Mouse (Mus musculus) CH12.LX (cell line): ENCODE results near the gene Nhp2. TPM values are rescaled to one million over a fixed set of nuclear protein-coding genes. Genes with fewer than 3 reads are reported as not detected.

ENCODE experiments used
- DNase-seq: peaks from one replicate; pipeline ENCODE4 v3.0.0-alpha.2; 2013; ENCODE audit errors: extremely low read depth
- H3K27ac ChIP-seq: 2 replicates; pipeline ENCODE4 v1.5.1; 2012; ENCODE audit warnings: low read depth, mild to moderate bottlenecking, control low read depth, moderate library complexity; ENCODE audit not compliant: insufficient read depth
- H3K27me3 ChIP-seq: replicated peaks from 2 replicates; pipeline ENCODE3; 2012; ENCODE audit warnings: inconsistent platforms
- H3K36me3 ChIP-seq, 2 experiments: replicated peaks in 1 of 2; 2 replicates each; pipeline versions ENCODE3 to v1.6.1; 2012; ENCODE audit warnings: inconsistent platforms in 1 of 2, low read length in 1 of 2, mild to moderate bottlenecking in 1 of 2, mixed read lengths in 1 of 2, moderate library complexity in 1 of 2; ENCODE audit not compliant: control insufficient read depth in 1 of 2, insufficient read depth in 1 of 2
- H3K4me1 ChIP-seq, 2 experiments: 2 replicates each; pipeline ENCODE4 v1.6.1; 2012; ENCODE audit warnings: inconsistent platforms in 1 of 2, moderate library complexity in 1 of 2; ENCODE audit not compliant: insufficient read depth in 2 of 2, control insufficient read depth in 1 of 2
- H3K4me2 ChIP-seq: 2 replicates; pipeline ENCODE4 v1.6.1; 2012; ENCODE audit warnings: low read depth, mild to moderate bottlenecking, control low read depth; ENCODE audit not compliant: poor library complexity, insufficient read depth, severe bottlenecking
- H3K4me3 ChIP-seq, 3 experiments: fragments of 150-350 bp in 1 of 3; sonication (generic) in 1 of 3; replicated peaks in 1 of 3; 2 replicates each; pipeline versions ENCODE3 to v1.5.1; 2011 to 2012; ENCODE audit warnings: low read depth in 2 of 3, low read length in 2 of 3, mild to moderate bottlenecking in 2 of 3, moderate library complexity in 2 of 3, control low read depth in 1 of 3, improper control_type of control experiment in 1 of 3, inconsistent platforms in 1 of 3, mixed read lengths in 1 of 3; ENCODE audit not compliant: poor library complexity in 1 of 3
- H3K79me2 ChIP-seq: replicated peaks from 2 replicates; pipeline ENCODE4 v1.6.1; 2012; ENCODE audit warnings: mild to moderate bottlenecking, moderate library complexity; ENCODE audit not compliant: control insufficient read depth, poor library complexity, insufficient read depth, severe bottlenecking; ENCODE audit errors: extremely low read depth
- H3K9ac ChIP-seq: 2 replicates; pipeline ENCODE4 v1.6.1; 2012; ENCODE audit warnings: low read depth, mild to moderate bottlenecking, control low read depth, moderate library complexity; ENCODE audit not compliant: insufficient read depth
- H3K9me3 ChIP-seq: replicated peaks from 2 replicates; pipeline ENCODE3; 2012; ENCODE audit warnings: low read length, inconsistent platforms, mixed read lengths
- BHLHE40 ChIP-seq: IDR thresholded peaks from 2 replicates; pipeline ENCODE4 v1.6.1; 2011; ENCODE audit warnings: mild to moderate bottlenecking, low read depth, low read length, improper control_type of control experiment
- CHD1 ChIP-seq: IDR thresholded peaks from 2 replicates; pipeline ENCODE4 v1.6.1; 2012; ENCODE audit warnings: low read depth, low read length, improper control_type of control experiment, inconsistent platforms
- CHD2 ChIP-seq: IDR thresholded peaks from 2 replicates; pipeline ENCODE4 v1.6.1; 2011; ENCODE audit warnings: low read length, improper control_type of control experiment
- CTCF ChIP-seq, 2 experiments: IDR thresholded peaks in 1 of 2; conservative IDR thresholded peaks in 1 of 2; 2 replicates each; pipeline ENCODE4 v1.5.1; 2011 to 2012; ENCODE audit warnings: low read depth in 2 of 2, low read length in 2 of 2, improper control_type of control experiment in 1 of 2, inconsistent platforms in 1 of 2, mild to moderate bottlenecking in 1 of 2, moderate library complexity in 1 of 2
- E2F4 ChIP-seq: IDR thresholded peaks from 2 replicates; pipeline ENCODE4 v1.6.1; 2011; ENCODE audit warnings: low read depth, low read length, improper control_type of control experiment; ENCODE audit not compliant: insufficient replicate concordance
- ELF1 ChIP-seq: IDR thresholded peaks from 2 replicates; pipeline ENCODE4 v1.6.1; 2014; ENCODE audit warnings: low read depth, mild to moderate bottlenecking, inconsistent platforms, low read length, improper control_type of control experiment
- EP300 ChIP-seq: IDR thresholded peaks from 2 replicates; pipeline ENCODE4 v1.6.1; 2011; ENCODE audit warnings: low read length, improper control_type of control experiment
- ETS1 ChIP-seq: conservative IDR thresholded peaks from 2 replicates; pipeline ENCODE4 v1.6.1; 2012; ENCODE audit warnings: low read depth, mild to moderate bottlenecking, inconsistent platforms, low read length, improper control_type of control experiment, moderate library complexity
- GABPA ChIP-seq: IDR thresholded peaks from 2 replicates; pipeline ENCODE4 v1.6.1; 2012; ENCODE audit warnings: low read depth, low read length, improper control_type of control experiment, inconsistent platforms; ENCODE audit not compliant: insufficient replicate concordance
- HCFC1 ChIP-seq: IDR thresholded peaks from 2 replicates; pipeline ENCODE4 v1.6.1; 2012; ENCODE audit warnings: low read depth, mild to moderate bottlenecking, inconsistent platforms, low read length, improper control_type of control experiment
- IRF4 ChIP-seq: IDR thresholded peaks from 2 replicates; pipeline ENCODE4 v1.6.1; 2014; ENCODE audit warnings: low read depth, mild to moderate bottlenecking, inconsistent platforms, low read length, improper control_type of control experiment
- JUN ChIP-seq: IDR thresholded peaks from 2 replicates; pipeline ENCODE4 v1.6.1; 2011; ENCODE audit warnings: low read depth, mild to moderate bottlenecking, low read length, improper control_type of control experiment, moderate library complexity; ENCODE audit not compliant: insufficient read depth
- JUND ChIP-seq: conservative IDR thresholded peaks from 2 replicates; pipeline ENCODE4 v1.6.1; 2011; ENCODE audit warnings: low read depth, low read length, improper control_type of control experiment
- KAT2A ChIP-seq: IDR thresholded peaks from 2 replicates; pipeline ENCODE4 v1.6.1; 2012; ENCODE audit warnings: low read length, improper control_type of control experiment, inconsistent platforms; ENCODE audit not compliant: insufficient replicate concordance
- MAFK ChIP-seq: IDR thresholded peaks from 2 replicates; pipeline ENCODE4 v1.6.1; 2011; ENCODE audit warnings: low read length, improper control_type of control experiment; ENCODE audit not compliant: insufficient replicate concordance
- MAX ChIP-seq: IDR thresholded peaks from 2 replicates; pipeline ENCODE4 v1.6.1; 2011; ENCODE audit warnings: low read length, improper control_type of control experiment
- MAZ ChIP-seq: IDR thresholded peaks from 2 replicates; pipeline ENCODE4 v1.6.1; 2012; ENCODE audit warnings: low read depth, mild to moderate bottlenecking, inconsistent platforms, low read length, improper control_type of control experiment, moderate library complexity
- MEF2A ChIP-seq: IDR thresholded peaks from 2 replicates; pipeline ENCODE4 v1.6.1; 2014; ENCODE audit warnings: low read depth, mild to moderate bottlenecking, inconsistent platforms, low read length, improper control_type of control experiment, borderline replicate concordance
- MXI1 ChIP-seq: IDR thresholded peaks from 2 replicates; pipeline ENCODE4 v1.6.1; 2011; ENCODE audit warnings: mild to moderate bottlenecking, low read depth, low read length, improper control_type of control experiment
- MYC ChIP-seq: IDR thresholded peaks from 2 replicates; pipeline ENCODE4 v1.6.1; 2011; ENCODE audit warnings: low read depth, mild to moderate bottlenecking, improper control_type of control experiment, low read length
- NELFE ChIP-seq: IDR thresholded peaks from 2 replicates; pipeline ENCODE4 v1.6.1; 2011; ENCODE audit warnings: low read depth, low read length, improper control_type of control experiment
- NRF1 ChIP-seq: IDR thresholded peaks from 2 replicates; pipeline ENCODE4 v1.6.1; 2014; ENCODE audit warnings: low read depth, mild to moderate bottlenecking, inconsistent platforms, low read length, improper control_type of control experiment, moderate library complexity
- PAX5 ChIP-seq: IDR thresholded peaks from 2 replicates; pipeline ENCODE4 v1.6.1; 2012; ENCODE audit warnings: low read length, inconsistent platforms, mixed read lengths
- POLR2A ChIP-seq: IDR thresholded peaks from 2 replicates; pipeline ENCODE4 v1.6.1; 2011; ENCODE audit warnings: low read depth, mild to moderate bottlenecking, improper control_type of control experiment, low read length
- POLR2AphosphoS2 ChIP-seq: IDR thresholded peaks from 2 replicates; pipeline ENCODE4 v1.6.1; 2011; ENCODE audit warnings: low read depth, low read length, improper control_type of control experiment
- RAD21 ChIP-seq: IDR thresholded peaks from 2 replicates; pipeline ENCODE4 v1.6.1; 2011; ENCODE audit warnings: low read depth, mild to moderate bottlenecking, low read length, improper control_type of control experiment, moderate library complexity
- RCOR1 ChIP-seq: conservative IDR thresholded peaks from 2 replicates; pipeline ENCODE4 v1.6.1; 2012; ENCODE audit warnings: low read depth, mild to moderate bottlenecking, inconsistent platforms, low read length, improper control_type of control experiment
- SIN3A ChIP-seq: IDR thresholded peaks from 2 replicates; pipeline ENCODE4 v1.6.1; 2012; ENCODE audit warnings: low read length, improper control_type of control experiment, inconsistent platforms
- SMC3 ChIP-seq: IDR thresholded peaks from 2 replicates; pipeline ENCODE4 v1.6.1; 2011; ENCODE audit warnings: low read depth, low read length, improper control_type of control experiment
- TBP ChIP-seq: conservative IDR thresholded peaks from 2 replicates; pipeline ENCODE4 v1.6.1; 2011; ENCODE audit warnings: low read depth, low read length, improper control_type of control experiment
- TCF12 ChIP-seq: IDR thresholded peaks from 2 replicates; pipeline ENCODE4 v1.6.1; 2014; ENCODE audit warnings: low read depth, mild to moderate bottlenecking, inconsistent platforms, low read length, improper control_type of control experiment
- UBTF ChIP-seq: IDR thresholded peaks from 2 replicates; pipeline ENCODE4 v1.6.1; 2012; ENCODE audit warnings: low read depth, mild to moderate bottlenecking, inconsistent platforms, low read length, improper control_type of control experiment, moderate library complexity
- USF1 ChIP-seq: IDR thresholded peaks from 2 replicates; pipeline ENCODE4 v1.6.1; 2014; ENCODE audit warnings: low read depth, mild to moderate bottlenecking, inconsistent platforms, low read length, improper control_type of control experiment
- USF2 ChIP-seq: conservative IDR thresholded peaks from 2 replicates; pipeline ENCODE4 v1.6.1; 2011; ENCODE audit warnings: low read depth, low read length, improper control_type of control experiment
- ZC3H11A ChIP-seq: IDR thresholded peaks from 2 replicates; pipeline ENCODE4 v1.6.1; 2012; ENCODE audit warnings: low read depth, mild to moderate bottlenecking, inconsistent platforms, low read length, improper control_type of control experiment
- ZKSCAN1 ChIP-seq: IDR thresholded peaks from 2 replicates; pipeline ENCODE4 v1.6.1; 2012; ENCODE audit warnings: low read depth, inconsistent platforms, low read length, improper control_type of control experiment, borderline replicate concordance
- ZMIZ1 ChIP-seq: IDR thresholded peaks from 2 replicates; pipeline ENCODE4 v1.6.1; 2012; ENCODE audit warnings: low read depth, mild to moderate bottlenecking, inconsistent platforms, low read length, improper control_type of control experiment
- ZNF384 ChIP-seq: IDR thresholded peaks from 2 replicates; pipeline ENCODE4 v1.6.1; 2012; ENCODE audit warnings: low read depth, low read length, improper control_type of control experiment, inconsistent platforms
- dilution Hi-C: fragments of 300-500 bp; cut with MboI; formaldehyde crosslinking; loops from 2 replicates; pipeline ENCODE4 v1.14.3; 2020; ENCODE audit warnings: low sequenced_read_pairs; ENCODE audit not compliant: extremely low pct_unique_long_range_greater_than_20kb, extremely low pct_ligation_motif_present
- in situ Hi-C: fragments of 300-500 bp; cut with MboI; formaldehyde crosslinking; loops from 3 replicates; pipeline ENCODE4 v1.14.3; 2019; ENCODE audit warnings: low sequenced_read_pairs, low pct_ligation_motif_present, low pct_unique_long_range_greater_than_20kb, mixed read lengths
- polyA plus RNA-seq: library from polyadenylated mRNA; unstranded; fragments of >175 nt; gene quantifications from 2 replicates; pipeline ENCODE4 v1.2.1, GENCODE M21; 2012; ENCODE audit warnings: low read depth; ENCODE audit not compliant: insufficient read length
- total RNA-seq, 2 experiments: library from RNA; depleted of rRNA; stranded (reverse); fragments of 300-350 nt in 1 of 2; fragments of >200 nt in 1 of 2; gene quantifications; 2 replicates each; pipeline ENCODE4 v1.2.3; 2012 to 2014

Nhp2 gene
- 489 and 641 TPM in 2 replicates for total RNA-seq (2012; rRNA removed)
- 649 and 722 TPM in 2 replicates for total RNA-seq (2014; rRNA removed)
- 847 and 914 TPM in 2 replicates for polyA plus RNA-seq

GRCm38 (mm10) chr11:51619409-51620060, at the start of gene Nhp2:
TSS of gene Nhp2 (plus strand) at chr11:51619735.
- in situ Hi-C loops, result loop anchor here (10.0 kb wide), 1 partner anchor 65 kb away; the partner anchor contains the start of gene 0610009B22Rik
- no peak for TF ChIP-seq PAX5
- TF ChIP-seq E2F4, result peak; percentile 94; the same call in 1 of the 2 replicates
- no peak for TF ChIP-seq UBTF
- peak; percentile 96 for TF ChIP-seq CHD2
- peak; percentile 74 for TF ChIP-seq HCFC1
- TF ChIP-seq IRF4, result peak; percentile 82
- TF ChIP-seq MAFK, result no peak
- no peak for TF ChIP-seq RAD21
- 0 out of 2 replicates have a peak, but pooled peaks have one; percentile 52 for TF ChIP-seq MAZ
- TF ChIP-seq MAX, result peak; percentile 97
- peak; percentile 98 for TF ChIP-seq ELF1
- peak; percentile 47; the same call in 1 of the 2 replicates for TF ChIP-seq TCF12
- no peak for TF ChIP-seq GABPA
- no peak for TF ChIP-seq EP300
- TF ChIP-seq SMC3, result no peak
- TF ChIP-seq KAT2A, result 0 out of 2 replicates have a peak, but pooled peaks have one; percentile 58
- no peak for TF ChIP-seq ZKSCAN1
- TF ChIP-seq ETS1, result peak; percentile 84
- peak; percentile 76 for TF ChIP-seq NELFE
- peak; percentile 33 for TF ChIP-seq USF1
- peak; percentile 77; the same call in 1 of the 2 replicates for TF ChIP-seq POLR2AphosphoS2
- no peak for TF ChIP-seq ZC3H11A
- TF ChIP-seq POLR2A, result peak; percentile 90
- peak; percentile 95 for TF ChIP-seq MEF2A
- TF ChIP-seq NRF1, result no peak; the same call in 1 of the 2 replicates
- no peak; the same call in 1 of the 2 replicates for TF ChIP-seq USF2
- peak; percentile 100 for TF ChIP-seq MXI1
- peak; percentile 31; the same call in 1 of the 2 replicates for TF ChIP-seq JUND
- TF ChIP-seq CHD1, result no peak
- TF ChIP-seq CTCF (conservative IDR thresholded peaks at IDR 0.05 in 1 of 2, IDR thresholded peaks at IDR 0.05 in 1 of 2; ENCODE audit: low read depth in 2 of 2, low read length in 2 of 2), result no peak
- no peak for TF ChIP-seq ZNF384
- TF ChIP-seq BHLHE40, result peak; percentile 94
- TF ChIP-seq ZMIZ1, result peak; percentile 75; the same call in 1 of the 2 replicates
- peak; percentile 99 for TF ChIP-seq SIN3A
- TF ChIP-seq MYC, result peak; percentile 99
- TF ChIP-seq TBP, result peak; percentile 74
- no peak for TF ChIP-seq JUN
- peak; percentile 90; the same call in 1 of the 2 replicates for TF ChIP-seq RCOR1
- TF ChIP-seq, all 38 proteins: peak for 23
- H3K27ac ChIP-seq, result peak within 1 kb of the TSS; percentile 63
- H3K9ac ChIP-seq, result peak within 1 kb of the TSS; percentile 87
- H3K4me1 ChIP-seq, result peaks cover 15 to 56% of the 10 kb centered on the region in 2 experiments
- peak within 1 kb of the TSS; percentile 84 for H3K4me2 ChIP-seq
- peaks cover 34 to 36% of the 10 kb centered on the region in 2 experiments for H3K36me3 ChIP-seq
- H3K9me3 ChIP-seq, result no peaks in the 10 kb centered on the region
- H3K4me3 ChIP-seq, result peak within 1 kb of the TSS; percentile 64 to 93 (median 68)
- no peaks in the 10 kb centered on the region for H3K27me3 ChIP-seq
- dilution Hi-C loops, result no loop called here
- peak; percentile 100 for DNase-seq
- peaks cover 28% of the 10 kb centered on the region for H3K79me2 ChIP-seq
